Mouse (Mus musculus) forebrain, postnatal 0 days (tissue): ENCODE results near the gene Tars2. TPM values are rescaled to one million over a fixed set of nuclear protein-coding genes. Genes with fewer than 3 reads are reported as not detected.
A peak's percentile ranks its signal among the peaks of the same experiment; 100 is the strongest.

ENCODE experiments used
- ATAC-seq: fragments of 200-750 bp; cut with Nextera tagmentation; 2 replicates; pipeline ENCODE4 v1.8.0; 2017; ENCODE audit warnings: mild to moderate bottlenecking, moderate library complexity
- DNase-seq: peaks from one replicate; pipeline ENCODE4 v3.0.0-alpha.2; 2015
- H3K27ac ChIP-seq: fragments of 300-500 bp; sonication (generic); 2 replicates; pipeline ENCODE4 v1.5.1; 2014; ENCODE audit warnings: low read depth, mild to moderate bottlenecking, antibody characterized with exemption, low read length, moderate library complexity, mixed read lengths
- H3K27me3 ChIP-seq: fragments of 300-500 bp; sonication (generic); 2 replicates; pipeline ENCODE4 v1.6.1; 2014; ENCODE audit warnings: mild to moderate bottlenecking, low read length, mixed read lengths; ENCODE audit not compliant: insufficient read depth
- H3K36me3 ChIP-seq: fragments of 300-500 bp; sonication (generic); 2 replicates; pipeline ENCODE4 v1.6.1; 2014; ENCODE audit warnings: mild to moderate bottlenecking, moderate library complexity; ENCODE audit not compliant: insufficient read depth
- H3K4me1 ChIP-seq: fragments of 300-500 bp; sonication (generic); 2 replicates; pipeline ENCODE4 v1.6.1; 2014; ENCODE audit warnings: antibody characterized with exemption; ENCODE audit not compliant: insufficient read depth
- H3K4me2 ChIP-seq: fragments of 300-500 bp; sonication (generic); 2 replicates; pipeline ENCODE4 v1.6.1; 2014; ENCODE audit warnings: low read depth, mild to moderate bottlenecking, moderate library complexity
- H3K4me3 ChIP-seq: fragments of 300-500 bp; sonication (generic); 2 replicates; pipeline ENCODE4 v1.5.1; 2014; ENCODE audit warnings: low read depth, low read length, mixed read lengths
- H3K9ac ChIP-seq: fragments of 300-500 bp; sonication (generic); 2 replicates; pipeline ENCODE4 v1.6.1; 2014; ENCODE audit warnings: mild to moderate bottlenecking
- H3K9me3 ChIP-seq: fragments of 300-500 bp; sonication (generic); 2 replicates; pipeline ENCODE4 v1.6.1; 2016; ENCODE audit warnings: low read length
- CTCF ChIP-seq: sonication (generic); IDR thresholded peaks from 2 replicates; pipeline ENCODE4 v1.5.1; 2016; ENCODE audit warnings: antibody characterized with exemption, control low read depth, low read depth
- WGBS: fragments of 180-500 bp; shearing (Covaris S2); extraction: QIAGEN DNeasy Blood & Tissue Kit; methylation state at CpG from one replicate; pipeline ENCODE4 v1.1.7; 2014; 5-methylcytosine and 5-hydroxymethylcytosine counted together
- polyA plus RNA-seq: library from polyadenylated mRNA; unstranded; fragments of >200 nt; fragmentation: Nextera tagmentation; extraction: Ambion mirVana; gene quantifications from 2 replicates; pipeline ENCODE4 v1.2.1, GENCODE M21; 2015
- total RNA-seq: library from RNA; depleted of rRNA; stranded (reverse); fragments of >200 nt; gene quantifications from 2 replicates; pipeline ENCODE4 v1.2.3, GENCODE M21; 2014

The Tars2 gene
- total and polyA plus RNA-seq, 2 experiments from 2014 or later = 41.2 to 52.6 TPM

- H3K27me3 ChIP-seq = no peaks in the 10 kb centered on the region
- H3K9me3 ChIP-seq = no peaks in the 10 kb centered on the region
- DNase-seq (no peak), ATAC-seq (no peak)
- H3K4me3 ChIP-seq = no peak overlapping the region
- 86% methylated on average over 2 of the region's 2 CpGs for WGBS
- no peaks in the 10 kb centered on the region for H3K4me1 ChIP-seq
- no peak overlapping the region for H3K9ac ChIP-seq
- 0 out of 2 replicates have a peak, but pooled peaks cover 5% of the 10 kb centered on the region for H3K36me3 ChIP-seq
- TF ChIP-seq CTCF = no peak
- no peak overlapping the region for H3K4me2 ChIP-seq
- no peak overlapping the region for H3K27ac ChIP-seq
Observed at GRCm38 (mm10) chr3:95793662-95794061, 33.7 kb upstream of the Tars2 start.

DNA sequence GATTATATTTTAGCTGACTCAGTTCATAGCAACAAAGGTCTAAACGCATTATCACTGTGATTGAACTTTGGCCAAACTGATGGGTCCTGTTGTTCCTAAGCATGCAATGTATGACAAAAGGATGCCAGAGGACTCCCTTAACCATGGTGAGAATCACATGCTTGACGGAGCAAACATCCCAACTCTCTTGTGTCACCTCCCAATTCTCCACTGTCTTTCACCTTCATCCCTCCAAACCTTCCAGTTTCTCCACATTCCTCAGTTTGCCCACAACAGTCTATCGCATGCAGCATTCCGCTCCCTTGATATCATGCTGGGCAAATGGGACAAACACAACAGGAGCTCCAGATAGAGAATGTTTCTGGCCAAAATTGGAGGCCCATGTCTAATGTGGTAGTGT lies 25.5 kb upstream of the Tars2 start:
- no peak for TF ChIP-seq CTCF
- Histone ChIP-seq H3K36me3 (peaks cover 42% of the 10 kb centered on the region), H3K4me2 (no peak overlapping the region), H3K4me1 (no peaks in the 10 kb centered on the region), H3K27ac (no peak overlapping the region), H3K9ac (no peak overlapping the region), H3K9me3 (no peaks in the 10 kb centered on the region), H3K27me3 (no peaks in the 10 kb centered on the region), H3K4me3 (no peak overlapping the region)
- DNase-seq (no peak), ATAC-seq (no peak)
- WGBS = 92% methylated on average over 4 of the region's 4 CpGs

DNA sequence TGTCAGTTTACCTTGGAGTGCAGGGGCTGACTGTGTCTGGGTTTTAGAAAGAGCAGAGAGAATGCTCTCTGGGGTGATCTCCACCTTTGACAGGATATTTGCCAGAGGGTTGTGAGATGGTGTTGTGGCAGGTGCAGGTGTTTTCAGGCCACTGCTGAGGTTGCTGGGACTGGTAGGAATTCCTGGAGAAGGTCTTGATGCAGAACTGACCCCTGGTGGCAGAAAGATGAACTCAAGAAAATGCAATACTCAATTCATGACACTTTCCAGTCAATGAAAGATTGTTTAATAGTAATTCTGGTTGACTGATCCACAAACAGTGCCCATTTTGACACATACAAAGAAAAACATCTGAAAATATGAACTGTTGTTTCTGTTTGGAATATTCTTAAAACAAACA lies 12.0 kb upstream of the Tars2 start:
- H3K4me3 ChIP-seq = no peak overlapping the region
- H3K9me3 ChIP-seq = no peaks in the 10 kb centered on the region
- H3K36me3 ChIP-seq = peaks cover 62% of the 10 kb centered on the region
- H3K4me1 ChIP-seq = no peaks in the 10 kb centered on the region
- no peak overlapping the region for H3K4me2 ChIP-seq
- no peak for DNase-seq
- no peak overlapping the region for H3K27ac ChIP-seq
- ATAC-seq = no peak
- H3K9ac ChIP-seq = no peak overlapping the region
- no peaks in the 10 kb centered on the region for H3K27me3 ChIP-seq
- TF ChIP-seq CTCF = peak; percentile 59

GRCm38 (mm10) chr3:95765534-95765933 lies 5.5 kb upstream of the Tars2 start:
- H3K9ac ChIP-seq = no peak overlapping the region
- H3K27ac ChIP-seq = no peak overlapping the region
- H3K4me3 ChIP-seq = no peak overlapping the region
- no peaks in the 10 kb centered on the region for H3K27me3 ChIP-seq
- H3K36me3 ChIP-seq = peaks cover 55% of the 10 kb centered on the region
- 94% methylated on average over 10 of the region's 10 CpGs for WGBS
- H3K4me1 ChIP-seq = no peaks in the 10 kb centered on the region
- TF ChIP-seq CTCF = no peak
- no peak overlapping the region for H3K4me2 ChIP-seq
- ATAC-seq (no peak), DNase-seq (no peak)
- no peaks in the 10 kb centered on the region for H3K9me3 ChIP-seq

- TF ChIP-seq CTCF = no peak
- no peak overlapping the region for H3K9ac ChIP-seq
- H3K27me3 ChIP-seq = no peaks in the 10 kb centered on the region
- no peak overlapping the region for H3K4me3 ChIP-seq
- DNase-seq (no peak), ATAC-seq (no peak)
- no peak overlapping the region for H3K4me2 ChIP-seq
- WGBS = 78% methylated on average over 10 of the region's 10 CpGs
- no peak overlapping the region for H3K27ac ChIP-seq
- H3K36me3 ChIP-seq = peaks cover 46% of the 10 kb centered on the region
- no peaks in the 10 kb centered on the region for H3K9me3 ChIP-seq
- H3K4me1 ChIP-seq = no peaks in the 10 kb centered on the region
Observed at GRCm38 (mm10) chr3:95763811-95764210, 3.8 kb upstream of the Tars2 start.

- WGBS = 46% methylated on average over 6 of the region's 6 CpGs
- no peak overlapping the region for H3K4me2 ChIP-seq
- H3K27me3 ChIP-seq = no peaks in the 10 kb centered on the region
- H3K4me3 ChIP-seq = no peak overlapping the region
- no peak overlapping the region for H3K9ac ChIP-seq
- no peak for TF ChIP-seq CTCF
- H3K4me1 ChIP-seq = no peaks in the 10 kb centered on the region
- ATAC-seq = no peak
- no peaks in the 10 kb centered on the region for H3K9me3 ChIP-seq
- H3K27ac ChIP-seq = no peak overlapping the region
- H3K36me3 ChIP-seq = peaks cover 38% of the 10 kb centered on the region
- no peak for DNase-seq
Observed at GRCm38 (mm10) chr3:95762961-95763360, 3.0 kb upstream of the Tars2 start.

- ATAC-seq (no peak), DNase-seq (no peak)
- Histone ChIP-seq H3K27ac (no peak overlapping the region), H3K4me3 (no peak overlapping the region), H3K9ac (no peak overlapping the region), H3K9me3 (no peaks in the 10 kb centered on the region), H3K4me2 (no peak overlapping the region), H3K4me1 (no peaks in the 10 kb centered on the region), H3K27me3 (no peaks in the 10 kb centered on the region), H3K36me3 (peaks cover 30% of the 10 kb centered on the region)
- WGBS = 67% methylated on average over 4 of the region's 4 CpGs
- TF ChIP-seq CTCF = no peak
Observed at GRCm38 (mm10) chr3:95761771-95762170, 1.8 kb upstream of the Tars2 start.

GRCm38 (mm10) chr3:95760656-95761055 lies 650 bp upstream of the Tars2 start:
- no peak for TF ChIP-seq CTCF
- H3K4me2 ChIP-seq = no peak overlapping the region
- no peaks in the 10 kb centered on the region for H3K9me3 ChIP-seq
- H3K27ac ChIP-seq = no peak overlapping the region
- no peak for ATAC-seq
- H3K4me1 ChIP-seq = no peaks in the 10 kb centered on the region
- H3K4me3 ChIP-seq = no peak overlapping the region
- H3K27me3 ChIP-seq = no peaks in the 10 kb centered on the region
- H3K9ac ChIP-seq = no peak overlapping the region
- H3K36me3 ChIP-seq = peaks cover 24% of the 10 kb centered on the region
- no peak for DNase-seq
